Mouse (Mus musculus): ENCODE measurements around the gene Wdr4.

Wdr4 gene

DNA sequence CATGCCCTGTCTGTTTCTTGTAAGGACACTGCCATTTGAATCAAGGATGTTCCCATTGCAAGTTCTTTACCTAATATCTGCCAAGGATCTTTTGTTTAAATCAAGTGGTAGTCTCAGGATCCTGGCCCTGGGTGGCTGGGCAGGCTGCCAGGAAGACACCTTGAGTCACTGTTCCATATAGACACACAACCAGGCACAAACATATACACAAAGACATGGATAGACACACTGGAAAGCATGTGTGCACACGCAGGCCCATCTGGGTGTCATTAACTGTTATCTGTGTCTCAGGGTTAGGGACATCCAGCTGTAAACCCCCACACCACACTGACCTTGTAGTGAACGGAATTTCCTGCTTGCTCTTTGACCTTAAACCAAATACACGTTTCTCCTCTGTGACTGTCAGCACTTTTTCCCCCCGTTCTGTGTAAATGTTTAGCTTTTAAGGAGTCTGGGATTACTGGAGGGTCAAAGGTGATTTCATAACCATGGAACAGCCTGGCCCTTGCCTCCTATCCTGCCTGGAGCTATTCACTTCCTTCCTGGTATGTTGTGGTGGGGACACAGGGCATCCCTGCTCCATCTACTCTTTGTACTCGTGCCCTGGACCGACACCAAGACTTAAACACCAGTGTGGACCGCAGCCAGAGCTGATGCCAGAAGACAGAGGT, 74.6 kb downstream of the Wdr4 start:
- DNase-seq (ENCODE audit: low spot score) = no peak
